Mouse (Mus musculus) left cerebral cortex, adult 18-20 months (tissue): Measurements from ENCODE around the gene Mup8. TPM values are rescaled to one million over a fixed set of nuclear protein-coding genes. Genes with fewer than 3 reads are reported as not detected.
"Not testable (repeated sequence)": the region's sequence is repeated elsewhere in the genome, so short reads cannot be mapped to it uniquely, and the experiment has no call there.

Source experiments
- DNase-seq, 2 experiments: peaks; one replicate each; pipeline ENCODE4 v3.0.0; 2021 to 2022; ENCODE audit warnings: low spot score in 2 of 2, mixed read lengths in 1 of 2
- long read RNA-seq, 2 experiments: library from polyadenylated mRNA; stranded (forward); transcript quantifications; one replicate each; pipeline ENCODE4 v2.0.0; 2021
- total RNA-seq, 2 experiments: library from RNA; stranded (reverse); gene quantifications; 2 replicates each; pipeline ENCODE4 v1.2.3; 2021

The Mup8 gene
- total RNA-seq = not detected
- long read RNA-seq, experiment 1 = 0 reads
- long read RNA-seq, experiment 2 = 0 reads

- DNase-seq = not testable (repeated sequence)
These were observed at the start of gene Mup8 for GRCm38 (mm10) chr4:60222499-60222898. TSS of gene Mup8 (minus strand) at chr4:60222599.

DNA sequence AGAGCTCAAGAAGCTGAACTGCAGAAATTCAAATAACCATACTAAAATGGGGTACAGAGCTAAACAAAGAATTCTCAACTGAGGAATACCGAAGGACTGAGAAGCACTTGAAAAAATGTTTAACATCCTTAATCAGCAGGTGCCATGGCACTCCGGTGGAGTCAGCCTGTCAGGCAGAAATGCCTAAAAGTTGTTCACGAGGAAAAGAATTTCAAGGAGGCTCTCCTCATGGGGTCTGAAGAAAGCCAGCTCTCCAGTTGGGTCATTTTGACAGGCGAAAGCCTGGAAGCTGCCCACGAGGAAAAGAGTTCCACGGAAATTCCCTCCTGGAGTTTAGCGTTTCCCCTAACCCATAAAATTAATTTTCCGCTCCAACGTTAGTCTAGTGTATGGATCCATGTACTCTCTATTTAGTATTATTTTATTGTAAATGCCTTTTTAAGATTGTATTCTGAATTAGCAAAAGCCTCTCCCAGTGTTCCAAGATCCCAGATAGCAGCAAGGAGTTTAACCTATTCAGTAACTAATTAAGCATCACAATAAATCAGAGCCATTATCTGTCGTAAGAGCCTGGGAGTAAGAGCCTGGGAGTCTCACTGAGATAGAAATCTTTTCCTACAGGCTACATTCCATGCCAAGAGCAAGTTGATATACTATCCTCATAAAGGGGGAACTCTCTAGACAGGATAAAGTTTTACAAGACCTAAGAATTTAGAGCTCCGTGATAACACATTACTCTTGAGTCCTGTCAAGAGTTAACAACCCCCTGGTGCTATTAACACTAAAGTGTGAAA is 43.8 kb upstream of the Mup8 start:
- DNase-seq = not testable (repeated sequence)

DNA sequence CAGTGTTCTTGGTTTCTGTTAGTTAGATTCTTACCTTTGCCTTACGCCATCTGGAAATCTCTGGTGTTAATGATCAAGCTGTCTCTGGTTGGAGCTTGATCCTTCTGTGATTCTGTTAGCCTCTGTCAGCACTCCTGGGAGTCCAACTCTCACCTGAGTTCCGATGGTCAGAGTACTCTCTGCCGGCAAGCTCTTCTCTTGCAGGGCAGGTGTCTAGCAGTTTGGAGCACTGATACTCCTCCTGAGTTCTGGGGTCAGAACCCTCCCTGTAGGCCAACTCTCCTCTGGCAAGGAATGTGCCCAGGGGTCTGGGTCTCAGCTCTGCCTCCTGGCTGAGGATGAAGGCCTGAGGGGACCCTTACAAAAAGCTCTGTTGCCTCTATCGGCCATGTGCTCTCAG is 40.3 kb upstream of the Mup8 start:
- DNase-seq = not testable (repeated sequence)

Other genes starting within 250 kb of the Mup8 start
- not detected for gene Mup7, start 152.1 kb downstream of the Mup8 start, total RNA-seq
- gene Mup2, start 68.3 kb downstream of the Mup8 start, total RNA-seq = not detected
- not detected for gene Mup9, start 199.4 kb upstream of the Mup8 start, total RNA-seq